Mouse (Mus musculus): Measurements from ENCODE around the gene Sytl4.
A peak's percentile ranks its signal among the peaks of the same experiment; 100 is the strongest.

- TF ChIP-seq EP300 (optimal IDR thresholded peaks at IDR 0.05) (no peak), CTCF (IDR thresholded peaks at IDR 0.05; ENCODE audit: low read depth) (peak; percentile 77)
Observed at GRCm38 (mm10) chrX:133931302-133932013, 50.2 kb downstream of the Sytl4 start.
